Mouse (Mus musculus): ENCODE results near the gene Zfand2b.

The Zfand2b gene

GRCm38 (mm10) chr1:75212542-75212941, 44.1 kb downstream of the Zfand2b start:
- DNase-seq (ENCODE audit: low read depth, low spot score): no peak

DNA sequence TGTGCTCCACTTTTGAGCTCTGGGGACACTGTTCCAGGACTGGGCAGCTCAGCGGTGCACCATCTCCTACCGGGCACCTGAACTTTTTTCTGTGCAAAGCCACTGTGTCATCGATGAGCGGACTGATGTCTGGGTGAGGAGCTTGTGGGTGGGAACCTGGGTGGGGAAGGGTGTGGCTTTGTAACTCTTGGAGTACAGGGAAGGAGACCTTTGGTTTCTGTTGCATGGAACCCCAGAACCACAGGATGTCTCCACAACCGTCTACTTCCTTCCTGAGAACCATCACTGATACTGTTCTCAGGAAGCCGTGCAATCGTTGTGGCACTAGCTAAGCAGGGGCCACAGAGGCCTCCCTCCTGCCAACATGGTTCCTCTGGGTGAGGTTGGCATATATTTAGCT, 44.6 kb downstream of the Zfand2b start:
- DNase-seq (ENCODE audit: low read depth, low spot score): no peak

GRCm38 (mm10) chr1:75214442-75214841, 46.0 kb downstream of the Zfand2b start:
- DNase-seq (ENCODE audit: low read depth, low spot score): no peak

DNA sequence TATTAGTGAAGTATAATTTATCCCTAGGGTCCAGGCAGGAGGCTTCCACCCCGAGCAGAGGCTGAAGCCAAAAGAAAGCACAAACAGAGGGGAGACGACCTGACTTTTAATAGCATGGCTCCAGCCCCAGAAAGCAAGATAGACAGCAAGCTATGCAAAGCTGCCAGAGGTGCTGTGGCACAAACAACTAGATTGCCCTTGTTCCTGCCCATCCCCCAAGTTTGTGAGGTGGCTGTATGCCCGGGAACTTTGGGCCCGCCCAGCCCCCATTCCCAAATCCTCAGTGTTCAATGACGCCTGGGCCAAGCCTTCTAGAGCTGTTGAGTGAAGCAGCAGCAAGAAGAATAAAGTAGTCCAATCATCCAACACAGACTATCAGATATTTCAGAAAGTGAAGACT, 46.4 kb downstream of the Zfand2b start:
- no peak for DNase-seq (ENCODE audit: low read depth, low spot score)

- DNase-seq (ENCODE audit: low read depth, low spot score): peak; percentile 75
Observed at GRCm38 (mm10) chr1:75215785-75216184, 47.3 kb downstream of the Zfand2b start.

- peak; percentile 80 for DNase-seq (ENCODE audit: low read depth, low spot score)
Observed at GRCm38 (mm10) chr1:75216797-75217585, 48.5 kb downstream of the Zfand2b start.

GRCm38 (mm10) chr1:75217893-75218226, 49.4 kb downstream of the Zfand2b start:
- DNase-seq (ENCODE audit: low read depth, low spot score): no peak

DNA sequence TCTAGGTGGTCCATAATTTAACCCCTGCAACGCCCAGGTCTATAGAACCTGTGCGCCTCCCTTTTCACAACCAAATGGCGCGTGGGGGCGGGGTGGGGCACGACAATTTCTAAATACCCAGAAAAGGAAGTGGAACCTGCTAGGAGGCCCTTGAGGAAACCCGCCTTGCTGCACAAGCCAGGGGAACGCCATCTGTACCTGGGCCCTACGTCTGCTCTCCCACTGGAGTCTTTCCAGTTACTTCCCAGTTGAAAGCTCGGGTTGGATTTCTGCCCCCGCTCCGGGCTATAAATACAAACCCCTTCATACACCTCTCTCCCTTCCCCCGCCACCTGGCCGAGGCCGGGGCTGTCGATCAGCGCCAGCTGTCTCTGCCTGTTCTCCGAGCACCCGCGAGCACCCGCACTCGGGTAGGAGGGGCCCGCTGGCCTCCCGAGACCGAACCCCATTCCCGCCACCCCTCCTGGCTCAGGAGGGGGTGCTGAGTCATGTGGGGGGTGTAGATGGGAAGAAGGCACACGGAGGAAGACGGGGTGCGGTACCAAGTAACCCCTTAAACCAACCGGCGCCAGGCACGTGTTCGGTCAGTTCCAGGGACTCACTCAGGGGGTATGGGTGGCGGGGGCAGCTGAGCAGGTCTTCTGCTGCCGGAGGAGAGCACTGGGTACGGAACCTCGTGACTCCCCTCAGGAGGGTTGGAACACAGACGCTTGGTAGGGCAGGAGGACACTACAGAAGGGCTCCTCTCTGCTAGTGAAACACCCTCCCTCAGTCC, 50.0 kb downstream of the Zfand2b start:
- DNase-seq (ENCODE audit: low read depth, low spot score): peak; percentile 95

DNA sequence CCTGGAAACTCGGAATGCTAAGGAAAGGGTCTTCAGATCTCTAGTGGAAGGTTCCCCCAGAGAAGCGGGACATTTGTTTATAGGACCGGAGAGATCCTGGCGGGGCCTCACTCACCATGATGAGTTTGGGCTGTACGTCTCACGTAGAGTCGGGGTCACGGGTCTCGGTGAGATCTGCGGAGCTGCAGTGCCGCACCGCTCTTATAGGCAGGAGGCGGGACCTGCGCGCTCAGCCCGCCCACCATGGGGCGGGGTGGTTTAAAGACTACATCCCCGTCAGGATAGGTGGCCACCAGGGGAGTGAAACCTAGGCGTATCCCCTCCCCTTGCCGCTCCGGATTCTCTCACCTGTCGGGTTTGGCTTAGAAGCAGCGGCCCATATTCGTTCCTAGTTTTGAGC, 50.6 kb downstream of the Zfand2b start:
- peak; percentile 95 for DNase-seq (ENCODE audit: low read depth, low spot score)

DNA sequence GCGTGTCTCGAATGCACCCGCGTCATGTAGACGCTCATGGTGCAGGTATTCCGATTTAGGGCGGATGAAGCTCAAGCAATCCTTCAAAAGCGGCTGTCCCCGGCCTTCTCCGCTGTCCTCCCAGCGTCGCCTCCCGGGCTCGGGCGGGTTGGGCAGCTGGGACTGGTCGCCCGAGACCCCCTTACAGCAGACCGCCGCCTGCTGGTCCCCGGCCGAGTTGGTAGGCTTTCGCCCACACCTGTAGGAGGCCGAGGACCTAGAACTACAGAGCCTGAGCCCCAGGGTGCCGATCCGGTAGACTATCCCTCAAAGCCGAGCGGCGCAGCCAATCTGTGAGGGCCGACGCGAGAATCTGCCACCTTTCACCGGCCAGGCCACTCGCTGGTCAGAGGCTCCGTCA, 51.1 kb downstream of the Zfand2b start, which contains the start of gene Tuba4a:
Gene Tuba4a (minus strand): TSS at position 335 of the 400 bp plus-strand sequence.
- no peak for DNase-seq (ENCODE audit: low read depth, low spot score)

Data from skeletal muscle tissue, adult 2 months (tissue).